Mouse (Mus musculus) hindbrain, embryonic 14.5 days (tissue): ENCODE results near the gene Pfkfb4. TPM values are rescaled to one million over a fixed set of nuclear protein-coding genes. Genes with fewer than 3 reads are reported as not detected.

Experiments used
- ATAC-seq: fragments of 200-750 bp; cut with Nextera tagmentation; 2 replicates; pipeline ENCODE4 v1.8.0; 2017; ENCODE audit warnings: moderate number of reproducible peaks, mild to moderate bottlenecking, moderate TSS enrichment, moderate library complexity; ENCODE audit not compliant: low FRiP score
- DNase-seq: peaks from one replicate; pipeline ENCODE4 v3.0.0-alpha.2; 2015; ENCODE audit warnings: low spot score
- H3K27ac ChIP-seq: fragments of 300-500 bp; sonication (generic); 2 replicates; pipeline ENCODE4 v1.5.1; 2014; ENCODE audit warnings: mild to moderate bottlenecking, moderate library complexity
- H3K27me3 ChIP-seq: fragments of 300-500 bp; sonication (generic); 2 replicates; pipeline ENCODE4 v1.6.1; 2014; ENCODE audit warnings: mild to moderate bottlenecking, low read length, mixed read lengths; ENCODE audit not compliant: control insufficient read depth, insufficient read depth
- H3K36me3 ChIP-seq: fragments of 300-500 bp; sonication (generic); replicated peaks from 2 replicates; pipeline ENCODE4 v1.6.1; 2014; ENCODE audit not compliant: control insufficient read depth, insufficient read depth
- H3K4me1 ChIP-seq: fragments of 300-500 bp; sonication (generic); replicated peaks from 2 replicates; pipeline ENCODE4 v1.6.1; 2014; ENCODE audit warnings: antibody characterized with exemption, low read length, mixed read lengths; ENCODE audit not compliant: control insufficient read depth, insufficient read depth
- H3K4me2 ChIP-seq: fragments of 300-500 bp; sonication (generic); replicated peaks from 2 replicates; pipeline ENCODE4 v1.6.1; 2014; ENCODE audit warnings: mild to moderate bottlenecking, moderate library complexity
- H3K4me3 ChIP-seq: fragments of 300-500 bp; sonication (generic); replicated peaks from 2 replicates; pipeline ENCODE4 v1.5.1; 2014; ENCODE audit warnings: mild to moderate bottlenecking, low read length
- H3K9ac ChIP-seq: fragments of 300-500 bp; sonication (generic); 2 replicates; pipeline ENCODE4 v1.6.1; 2014
- H3K9me3 ChIP-seq: fragments of 300-500 bp; sonication (generic); 2 replicates; pipeline ENCODE4 v1.6.1; 2016; ENCODE audit warnings: low read length; ENCODE audit not compliant: control insufficient read depth
- WGBS: fragments of 180-500 bp; shearing (Covaris S2); extraction: QIAGEN DNeasy Blood & Tissue Kit; methylation state at CpG from one replicate; pipeline ENCODE4 v1.1.7; 2014; 5-methylcytosine and 5-hydroxymethylcytosine counted together
- polyA plus RNA-seq: library from polyadenylated mRNA; unstranded; fragments of >200 nt; fragmentation: Nextera tagmentation; extraction: Ambion mirVana; gene quantifications from 2 replicates; pipeline ENCODE4 v1.2.1, GENCODE M21; 2014

Gene Pfkfb4
- polyA plus RNA-seq, 1 experiment from 2014 or later: 23.9 TPM

GRCm38 (mm10) chr9:109040216-109040615 lies 48.6 kb downstream of the Pfkfb4 start:
- no peak for ATAC-seq
- Histone ChIP-seq H3K27ac (no peak overlapping the region), H3K4me1 (peaks cover 9% of the 10 kb centered on the region; the same call in 1 of the 2 replicates), H3K4me2 (no peak overlapping the region), H3K9ac (no peak overlapping the region), H3K36me3 (no peaks in the 10 kb centered on the region), H3K4me3 (no peak overlapping the region), H3K27me3 (no peaks in the 10 kb centered on the region), H3K9me3 (no peaks in the 10 kb centered on the region)
- DNase-seq: no peak
- WGBS: 87% methylated on average over 8 of the region's 8 CpGs

GRCm38 (mm10) chr9:109040906-109041305 lies 49.3 kb downstream of the Pfkfb4 start:
- Histone ChIP-seq H3K4me3 (no peak overlapping the region), H3K9ac (no peak overlapping the region), H3K27ac (no peak overlapping the region), H3K36me3 (no peaks in the 10 kb centered on the region), H3K27me3 (no peaks in the 10 kb centered on the region), H3K4me1 (peaks cover 9% of the 10 kb centered on the region; the same call in 1 of the 2 replicates), H3K9me3 (no peaks in the 10 kb centered on the region), H3K4me2 (no peak overlapping the region)
- 74% methylated on average over 6 of the region's 6 CpGs for WGBS
- DNase-seq (no peak), ATAC-seq (no peak)

- H3K36me3 ChIP-seq: no peaks in the 10 kb centered on the region
Observed at GRCm38 (mm10) chr9:109041351-109041750, 49.8 kb downstream of the Pfkfb4 start.

GRCm38 (mm10) chr9:109046306-109046705 lies 54.7 kb downstream of the Pfkfb4 start:
- DNase-seq (no peak), ATAC-seq (no peak)
- H3K4me3 ChIP-seq: no peak overlapping the region
- H3K9ac ChIP-seq: no peak overlapping the region
- H3K4me1 ChIP-seq: no peaks in the 10 kb centered on the region
- 32% methylated on average over 5 of the region's 5 CpGs for WGBS
- H3K27ac ChIP-seq: no peak overlapping the region
- no peak overlapping the region for H3K4me2 ChIP-seq
- 0 out of 2 replicates have a peak, but pooled peaks cover under 1% of the 10 kb centered on the region for H3K36me3 ChIP-seq
- no peaks in the 10 kb centered on the region for H3K27me3 ChIP-seq
- no peaks in the 10 kb centered on the region for H3K9me3 ChIP-seq

More at GRCm38 (mm10) chr9:109041351-109041750, 49.8 kb downstream of the Pfkfb4 start:
- DNase-seq: no peak
- Histone ChIP-seq H3K9ac (no peak overlapping the region), H3K4me1 (peaks cover 9% of the 10 kb centered on the region; the same call in 1 of the 2 replicates), H3K4me2 (no peak overlapping the region), H3K27me3 (no peaks in the 10 kb centered on the region), H3K4me3 (no peak overlapping the region), H3K27ac (no peak overlapping the region), H3K9me3 (no peaks in the 10 kb centered on the region)
- no peak for ATAC-seq
- WGBS: 82% methylated on average over 5 of the region's 7 CpGs

- DNase-seq (no peak), ATAC-seq (no peak)
- H3K27ac ChIP-seq: no peak overlapping the region
- WGBS: 84% methylated on average over 7 of the region's 7 CpGs
- no peak overlapping the region for H3K4me3 ChIP-seq
- H3K9ac ChIP-seq: no peak overlapping the region
- H3K4me2 ChIP-seq: no peak overlapping the region
- H3K4me1 ChIP-seq: no peaks in the 10 kb centered on the region
- H3K9me3 ChIP-seq: no peaks in the 10 kb centered on the region
- 0 out of 2 replicates have a peak, but pooled peaks cover 4% of the 10 kb centered on the region for H3K36me3 ChIP-seq
- no peaks in the 10 kb centered on the region for H3K27me3 ChIP-seq
Observed at GRCm38 (mm10) chr9:109049316-109049715, 57.7 kb downstream of the Pfkfb4 start.

- no peak overlapping the region for H3K9ac ChIP-seq
- H3K9me3 ChIP-seq: no peaks in the 10 kb centered on the region
- WGBS: 88% methylated on average over 9 of the region's 9 CpGs
Observed at GRCm38 (mm10) chr9:109049996-109050673, 58.6 kb downstream of the Pfkfb4 start.

GRCm38 (mm10) chr9:109050674-109050997 lies 59.1 kb downstream of the Pfkfb4 start:
- H3K9ac ChIP-seq: no peak overlapping the region
- no peaks in the 10 kb centered on the region for H3K9me3 ChIP-seq
- no peaks in the 10 kb centered on the region for H3K27me3 ChIP-seq
- no peak overlapping the region for H3K4me2 ChIP-seq
- H3K36me3 ChIP-seq: 0 out of 2 replicates have a peak, but pooled peaks cover 4% of the 10 kb centered on the region
- no peak overlapping the region for H3K4me3 ChIP-seq
- DNase-seq (no peak), ATAC-seq (no peak)
- 88% methylated on average over 3 of the region's 3 CpGs for WGBS
- no peak overlapping the region for H3K27ac ChIP-seq
- peaks cover 6% of the 10 kb centered on the region for H3K4me1 ChIP-seq

More at GRCm38 (mm10) chr9:109049996-109050673, 58.6 kb downstream of the Pfkfb4 start:
- Histone ChIP-seq H3K27me3 (no peaks in the 10 kb centered on the region), H3K4me1 (peaks cover 2% of the 10 kb centered on the region), H3K36me3 (0 out of 2 replicates have a peak, but pooled peaks cover 4% of the 10 kb centered on the region), H3K27ac (no peak overlapping the region), H3K4me3 (no peak overlapping the region), H3K4me2 (no peak overlapping the region)
- DNase-seq: no peak
- ATAC-seq: no peak

GRCm38 (mm10) chr9:109051011-109051501 lies 59.5 kb downstream of the Pfkfb4 start:
- no peaks in the 10 kb centered on the region for H3K27me3 ChIP-seq
- ATAC-seq: no peak
- 92% methylated on average over 13 of the region's 13 CpGs for WGBS
- H3K27ac ChIP-seq: no peak overlapping the region
- H3K9ac ChIP-seq: no peak overlapping the region
- H3K9me3 ChIP-seq: no peaks in the 10 kb centered on the region
- peaks cover 6% of the 10 kb centered on the region for H3K4me1 ChIP-seq
- H3K36me3 ChIP-seq: peaks cover 5% of the 10 kb centered on the region; the same call in 1 of the 2 replicates
- H3K4me3 ChIP-seq: no peak overlapping the region
- no peak for DNase-seq
- H3K4me2 ChIP-seq: no peak overlapping the region

- 87% methylated on average over 10 of the region's 10 CpGs for WGBS
- no peak for DNase-seq
Observed at GRCm38 (mm10) chr9:109051651-109052489, 60.3 kb downstream of the Pfkfb4 start.

More at GRCm38 (mm10) chr9:109051651-109052489, 60.3 kb downstream of the Pfkfb4 start:
- Histone ChIP-seq H3K9ac (no peak overlapping the region), H3K4me1 (peaks cover 6% of the 10 kb centered on the region), H3K36me3 (peaks cover 13% of the 10 kb centered on the region), H3K27me3 (no peaks in the 10 kb centered on the region), H3K9me3 (no peaks in the 10 kb centered on the region), H3K4me3 (no peak overlapping the region), H3K4me2 (no peak overlapping the region), H3K27ac (no peak overlapping the region)
- no peak for ATAC-seq
